Mouse (Mus musculus): ENCODE results near the gene Eefsec. TPM values are rescaled to one million over a fixed set of nuclear protein-coding genes. Genes with fewer than 3 reads are reported as not detected.

Gene Eefsec
- polyA plus RNA-seq, 1 experiment: 33.4 TPM

DNA sequence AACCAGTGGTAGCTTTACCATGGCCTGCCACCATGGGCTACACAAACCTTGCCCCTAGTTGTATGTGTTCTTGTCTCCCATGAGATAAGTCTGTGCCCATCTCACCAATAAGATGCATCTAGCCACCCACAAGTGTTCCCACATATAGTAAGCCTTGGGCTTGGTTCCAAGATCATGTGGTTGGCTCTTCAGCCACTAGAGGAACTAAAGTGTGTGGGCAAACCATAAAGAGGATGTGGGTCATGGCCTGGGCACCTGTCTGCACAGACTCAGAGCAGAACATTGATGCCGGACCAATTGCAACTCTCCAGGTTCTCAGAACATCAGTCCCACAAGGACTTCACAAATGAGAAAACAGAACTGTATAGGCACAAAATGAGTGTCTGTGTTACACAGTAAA is 67.5 kb downstream of the Eefsec start:
- TF ChIP-seq GATA1 (IDR thresholded peaks at IDR 0.05; ENCODE audit: low read length): no peak

DNA sequence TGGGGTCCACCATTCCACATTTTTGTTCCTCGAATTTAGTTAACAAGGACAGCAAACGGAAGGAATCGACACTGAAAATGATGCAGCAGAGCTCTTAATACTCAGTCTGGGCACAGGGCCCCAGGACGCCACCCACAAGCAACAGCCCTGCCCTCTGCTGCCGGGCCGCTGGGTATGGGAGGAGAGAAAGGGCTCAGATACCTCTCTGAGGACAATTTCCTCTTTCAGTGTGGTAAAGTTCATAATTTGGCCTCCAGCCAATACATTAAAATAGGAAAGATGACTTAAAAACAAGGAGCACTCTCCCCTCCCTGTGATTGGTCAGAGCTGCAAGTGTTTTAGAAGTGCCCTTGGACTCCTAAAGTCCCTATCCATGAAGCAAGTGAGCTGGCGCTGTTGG is 72.1 kb downstream of the Eefsec start:
- no peak for TF ChIP-seq GATA1 (IDR thresholded peaks at IDR 0.05; ENCODE audit: low read length)

DNA sequence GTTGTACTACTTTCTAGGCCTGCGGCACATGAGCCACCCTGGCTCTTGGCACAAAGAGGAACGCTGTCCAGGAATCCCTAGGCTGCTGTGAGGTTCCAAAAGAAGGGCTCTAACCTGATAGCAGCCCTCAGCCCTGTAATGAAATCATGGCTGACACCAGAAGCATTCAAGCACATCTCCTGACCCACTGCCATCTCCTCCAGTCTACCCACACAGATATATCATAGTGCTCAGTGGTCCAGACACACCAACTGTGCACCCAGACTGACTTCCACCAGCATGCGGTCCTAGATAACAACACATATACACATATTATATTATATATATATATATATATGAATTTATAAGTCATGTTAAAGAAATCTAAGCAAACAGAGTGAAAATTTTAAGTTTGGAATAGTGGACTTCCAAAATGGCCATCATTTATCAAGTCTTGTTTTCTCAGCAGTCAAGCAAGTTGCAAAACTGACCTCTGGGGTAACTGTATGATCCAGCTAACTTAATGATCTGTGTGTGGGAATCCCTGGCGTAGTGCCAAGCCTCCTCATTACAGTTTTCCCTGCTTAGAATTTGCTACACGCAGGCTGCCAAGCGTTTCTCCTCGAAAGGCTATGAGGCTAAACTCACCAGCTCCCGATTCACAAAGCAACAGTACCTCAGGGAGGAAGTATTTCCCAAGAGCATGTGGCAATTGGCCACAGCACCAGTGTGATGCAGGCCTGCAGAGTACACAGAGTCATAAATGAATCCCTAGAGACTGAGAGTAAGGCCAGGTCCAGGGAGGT is 76.3 kb downstream of the Eefsec start:
- no peak for TF ChIP-seq GATA1 (IDR thresholded peaks at IDR 0.05; ENCODE audit: low read length)

DNA sequence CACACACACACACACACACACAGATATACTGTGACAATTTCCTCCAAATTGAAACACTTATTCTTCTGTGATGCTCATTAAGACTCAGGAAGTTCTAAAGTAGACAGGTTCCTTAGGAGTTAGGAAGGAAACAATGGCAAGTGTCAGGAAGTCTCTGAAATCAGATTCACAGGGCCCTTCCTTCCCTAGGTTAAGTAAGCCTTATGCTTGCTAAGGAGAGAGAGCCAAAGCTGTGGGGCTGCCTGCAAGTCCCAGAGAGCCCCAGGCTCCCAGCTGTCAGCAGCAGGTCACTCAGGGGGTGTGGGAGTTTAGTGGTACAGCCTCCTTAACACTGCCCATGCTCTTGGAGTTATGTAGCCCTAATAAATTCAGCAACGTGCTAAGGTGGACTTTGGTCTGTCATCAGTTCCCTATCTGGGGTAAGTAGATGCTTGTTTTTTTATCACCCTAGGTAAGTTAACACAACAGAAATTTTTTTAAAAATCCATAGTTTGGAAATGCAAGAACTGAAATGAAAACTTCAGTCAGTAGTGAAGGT is 82.8 kb downstream of the Eefsec start:
- no peak for TF ChIP-seq GATA1 (IDR thresholded peaks at IDR 0.05; ENCODE audit: low read length)

DNA sequence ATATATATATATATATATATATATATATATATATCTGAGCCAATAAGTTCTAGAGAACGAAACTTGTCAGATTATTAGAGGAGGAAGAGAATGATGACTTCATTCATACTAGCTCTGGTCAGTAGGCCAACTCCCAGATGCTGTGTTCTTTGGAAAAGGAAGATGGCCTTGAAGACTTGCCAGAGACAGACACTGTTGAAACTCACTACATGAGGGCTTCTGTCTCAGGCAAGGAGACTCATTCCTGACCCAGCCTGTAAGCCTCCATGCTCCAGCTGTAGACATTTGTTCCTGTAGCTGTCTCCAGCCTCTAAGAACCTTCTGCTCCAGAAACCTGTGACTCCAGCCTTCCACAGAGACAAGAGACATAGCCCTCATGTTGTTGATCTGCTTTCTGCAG is 85.2 kb downstream of the Eefsec start:
- no peak for TF ChIP-seq GATA1 (IDR thresholded peaks at IDR 0.05; ENCODE audit: low read length)

DNA sequence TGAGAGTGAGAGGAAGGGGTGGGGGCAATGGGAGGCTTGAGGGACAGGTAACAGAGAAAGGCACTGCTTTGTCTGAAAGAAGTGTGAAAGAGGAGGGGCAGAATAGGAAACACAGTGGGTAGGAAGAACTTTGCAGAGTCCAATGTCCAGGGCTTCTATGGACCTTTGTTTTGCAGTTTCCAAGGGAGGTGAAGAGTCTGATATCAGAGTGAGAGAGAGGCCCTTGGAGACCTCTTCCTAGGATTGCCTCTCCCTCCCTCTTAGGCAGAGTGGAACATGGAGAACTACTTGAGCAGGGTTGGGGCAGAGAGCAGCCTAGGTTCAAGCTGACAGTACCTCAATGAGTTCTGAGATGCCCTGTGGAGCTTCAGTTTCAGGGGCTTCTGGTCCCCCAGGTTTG is 88.1 kb downstream of the Eefsec start:
- no peak for TF ChIP-seq GATA1 (IDR thresholded peaks at IDR 0.05; ENCODE audit: low read length)

DNA sequence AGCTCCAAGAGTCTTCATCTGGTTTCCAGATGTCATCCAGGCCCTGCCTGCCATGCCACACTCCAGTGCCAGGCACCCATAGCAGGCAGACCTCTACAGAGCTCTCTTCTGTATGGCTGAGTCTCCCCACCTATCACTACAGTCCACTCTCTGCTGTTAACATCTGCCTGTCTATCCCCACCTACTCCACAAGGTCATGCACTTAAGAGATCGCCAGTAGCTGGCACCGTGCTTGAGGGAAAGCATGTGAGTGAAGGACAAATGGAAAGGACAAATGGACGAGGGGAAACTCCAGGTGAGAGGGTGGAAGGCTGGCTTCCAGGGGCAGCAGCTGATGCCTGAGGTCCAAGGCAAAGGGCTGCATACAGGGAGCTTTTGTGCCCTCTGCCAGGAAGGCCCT is 90.5 kb downstream of the Eefsec start:
- TF ChIP-seq GATA1 (IDR thresholded peaks at IDR 0.05; ENCODE audit: low read length): no peak

DNA sequence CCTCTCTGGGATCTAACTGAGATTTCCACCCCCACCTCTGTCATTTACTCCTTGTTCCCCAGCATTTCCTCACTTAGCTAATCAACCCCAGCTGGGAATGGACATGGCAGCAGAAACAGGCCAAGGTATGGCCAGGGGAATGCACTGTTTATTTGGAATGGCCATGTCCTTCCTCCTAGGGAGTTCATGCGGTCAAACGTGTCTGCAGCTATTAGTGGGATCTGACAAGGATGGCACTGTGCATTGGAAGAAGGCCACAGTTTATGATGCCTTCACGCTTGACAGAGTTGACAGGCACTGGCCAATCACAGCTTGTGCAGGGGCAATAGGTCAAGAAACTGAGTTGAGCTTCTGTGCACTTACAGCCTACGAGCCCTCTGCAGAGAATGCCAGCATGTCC is 93.8 kb downstream of the Eefsec start:
- no peak for TF ChIP-seq GATA1 (IDR thresholded peaks at IDR 0.05; ENCODE audit: low read length)

DNA sequence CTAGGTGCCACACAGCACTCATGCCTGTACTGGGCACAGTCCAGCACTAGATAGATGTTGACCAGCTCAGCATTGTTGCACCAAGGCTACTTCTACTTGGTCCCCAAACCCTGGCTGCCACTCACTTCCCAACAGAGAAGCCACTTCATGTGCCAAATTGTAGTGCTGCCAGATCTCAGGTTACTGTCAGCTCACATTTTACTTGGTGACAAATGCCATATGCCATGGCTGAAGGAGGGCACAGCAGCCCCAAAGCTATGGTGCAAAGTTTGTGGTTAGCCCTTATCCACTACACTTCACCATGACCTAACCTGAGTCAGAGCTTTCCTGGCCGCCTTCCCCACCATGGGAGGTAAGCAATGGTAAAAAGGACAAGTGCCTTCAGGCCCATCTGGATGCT is 99.6 kb downstream of the Eefsec start:
- no peak for TF ChIP-seq GATA1 (IDR thresholded peaks at IDR 0.05; ENCODE audit: low read length)

DNA sequence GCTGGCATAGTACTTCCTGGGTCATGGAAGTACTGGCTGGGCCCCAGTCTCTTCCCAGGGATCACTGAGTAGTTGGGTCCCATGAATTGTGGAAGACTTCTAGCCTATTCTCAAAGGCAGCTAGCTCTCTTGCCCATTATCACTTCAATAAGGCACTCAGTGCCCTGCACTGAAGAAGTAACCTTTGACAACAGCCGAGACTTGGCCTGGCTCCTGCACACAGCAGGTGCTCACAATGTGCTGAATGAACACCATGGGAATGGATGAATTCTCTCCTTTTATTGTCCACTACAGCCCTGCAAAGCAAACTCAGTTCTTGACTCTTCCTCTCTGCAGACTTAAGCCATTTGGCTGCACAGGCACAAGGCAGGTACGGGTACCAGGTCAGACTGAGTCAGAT is 101.0 kb downstream of the Eefsec start:
- TF ChIP-seq GATA1 (IDR thresholded peaks at IDR 0.05; ENCODE audit: low read length): no peak

DNA sequence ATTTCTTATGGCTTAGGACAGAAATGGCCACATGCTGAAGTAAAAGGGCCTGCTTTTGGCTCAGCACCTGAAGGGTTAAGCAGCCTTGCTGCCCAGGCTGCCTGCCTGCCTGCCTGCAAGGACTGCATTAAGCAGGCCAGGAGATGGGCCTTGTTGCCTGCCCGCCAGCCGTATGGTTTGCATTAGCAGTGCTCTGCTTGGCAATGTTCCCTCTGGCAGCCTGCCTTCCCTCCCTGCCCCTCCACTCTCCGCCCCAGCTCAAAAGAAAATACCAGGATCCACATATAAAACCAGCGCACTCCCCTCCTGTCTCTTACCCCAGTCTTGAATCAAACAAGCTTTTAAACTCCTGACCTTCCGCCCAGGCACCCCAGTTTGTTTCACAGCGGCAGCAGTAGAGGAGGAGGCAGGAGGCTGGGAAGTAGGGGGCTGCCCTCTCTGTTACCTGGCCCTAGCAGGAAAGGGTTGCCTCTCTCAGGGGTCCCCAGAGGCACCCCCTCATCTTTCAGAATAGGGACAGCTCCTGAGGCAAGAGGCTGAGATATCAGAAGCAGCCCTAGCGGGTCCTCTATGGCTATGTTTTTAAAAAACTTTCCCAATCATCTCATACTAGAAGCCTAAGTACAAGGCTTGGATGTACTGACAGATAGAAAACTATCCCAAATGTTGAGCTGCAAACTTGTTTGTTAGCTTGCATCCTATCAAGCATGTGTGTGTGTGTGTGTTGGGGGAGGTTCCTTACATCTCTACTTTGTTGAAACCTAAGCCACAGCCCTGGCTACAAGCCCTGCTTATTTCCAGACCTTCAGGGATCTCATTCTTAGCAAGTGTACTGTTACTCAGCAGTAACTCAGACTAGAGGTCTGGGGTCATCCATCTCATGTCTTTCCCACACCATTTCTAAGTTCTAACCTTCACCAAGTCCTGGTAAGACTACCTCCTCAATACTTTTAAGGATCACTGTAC is 102.6 kb downstream of the Eefsec start:
- no peak for TF ChIP-seq GATA1 (IDR thresholded peaks at IDR 0.05; ENCODE audit: low read length)

DNA sequence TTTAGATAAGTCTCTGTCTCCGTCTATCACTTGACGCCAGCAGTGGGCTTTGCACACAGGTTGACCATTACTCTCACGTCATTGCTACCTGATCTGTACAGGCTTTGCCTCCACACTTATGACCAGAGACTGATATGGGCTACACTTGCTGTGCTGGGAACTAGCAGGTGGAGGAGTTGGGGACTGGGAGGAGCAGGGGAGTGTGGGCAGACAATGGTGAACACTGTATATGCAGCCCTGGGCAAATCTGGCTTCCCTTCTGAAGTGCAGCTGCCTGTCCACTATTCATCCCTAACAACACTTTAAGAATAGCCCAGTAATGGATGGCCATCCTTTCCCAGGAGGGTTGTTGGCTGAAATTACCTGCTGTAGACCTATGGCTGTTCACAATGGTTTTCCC is 103.4 kb downstream of the Eefsec start:
- TF ChIP-seq GATA1 (IDR thresholded peaks at IDR 0.05; ENCODE audit: low read length): no peak

DNA sequence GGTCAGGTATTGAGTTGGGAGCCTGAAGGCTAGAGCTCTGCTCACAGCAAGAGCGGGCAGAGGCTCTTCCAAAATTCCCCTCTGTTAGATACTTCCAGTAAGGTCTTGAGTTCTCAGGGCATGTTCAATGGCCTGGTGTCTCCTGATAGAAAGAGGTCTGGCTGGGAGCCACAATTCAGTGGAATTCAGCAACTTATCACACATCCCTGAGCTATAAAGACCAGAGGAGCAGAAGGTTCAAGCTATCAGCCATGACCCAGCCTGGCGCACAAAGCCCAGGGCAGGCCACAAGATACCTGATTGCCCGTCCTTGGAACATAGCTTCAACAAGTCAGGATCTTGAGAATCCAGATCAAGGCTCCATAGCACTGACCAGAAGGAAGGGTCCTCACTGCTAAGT is 105.2 kb downstream of the Eefsec start:
- no peak for TF ChIP-seq GATA1 (IDR thresholded peaks at IDR 0.05; ENCODE audit: low read length)

DNA sequence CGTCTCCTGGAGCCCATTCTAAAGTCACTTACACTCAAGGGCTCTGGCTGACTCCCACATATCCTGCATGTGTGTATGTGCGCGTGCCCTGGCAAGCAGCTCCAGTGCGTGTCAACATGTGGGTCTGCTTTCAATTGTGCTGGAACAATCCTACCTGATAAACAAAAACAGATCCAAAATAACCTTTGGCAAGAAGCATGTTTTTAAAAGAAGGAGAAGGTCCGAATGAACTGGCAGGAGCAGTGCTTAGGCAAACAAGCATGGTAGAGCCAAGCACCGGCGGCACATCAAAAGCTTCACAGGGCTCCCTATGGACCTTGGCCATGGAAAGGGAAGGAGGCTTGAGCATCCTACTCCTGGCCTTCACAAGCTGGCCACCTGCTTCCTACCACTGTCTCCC is 105.6 kb downstream of the Eefsec start:
- TF ChIP-seq GATA1 (IDR thresholded peaks at IDR 0.05; ENCODE audit: low read length): no peak

DNA sequence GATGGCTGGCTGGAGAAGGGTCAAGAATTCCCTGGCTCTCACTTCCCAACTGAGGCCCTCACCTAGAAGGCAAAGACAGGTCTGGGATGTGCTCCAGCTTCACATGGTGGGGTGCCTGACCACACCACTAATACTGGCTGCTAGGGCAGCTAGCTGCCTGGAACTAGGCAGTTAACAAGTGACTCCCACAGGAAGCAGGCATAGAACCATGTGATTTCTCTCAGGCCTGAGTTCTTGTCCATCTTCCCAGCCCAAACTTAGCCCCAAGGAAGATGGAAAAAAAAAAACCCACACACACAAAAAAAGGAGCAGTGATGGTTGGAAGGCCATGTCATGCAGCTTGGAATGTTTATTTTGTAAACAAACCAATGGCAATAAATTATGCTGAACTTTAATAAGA is 117.0 kb downstream of the Eefsec start:
- no peak for TF ChIP-seq GATA1 (IDR thresholded peaks at IDR 0.05; ENCODE audit: low read length)

DNA sequence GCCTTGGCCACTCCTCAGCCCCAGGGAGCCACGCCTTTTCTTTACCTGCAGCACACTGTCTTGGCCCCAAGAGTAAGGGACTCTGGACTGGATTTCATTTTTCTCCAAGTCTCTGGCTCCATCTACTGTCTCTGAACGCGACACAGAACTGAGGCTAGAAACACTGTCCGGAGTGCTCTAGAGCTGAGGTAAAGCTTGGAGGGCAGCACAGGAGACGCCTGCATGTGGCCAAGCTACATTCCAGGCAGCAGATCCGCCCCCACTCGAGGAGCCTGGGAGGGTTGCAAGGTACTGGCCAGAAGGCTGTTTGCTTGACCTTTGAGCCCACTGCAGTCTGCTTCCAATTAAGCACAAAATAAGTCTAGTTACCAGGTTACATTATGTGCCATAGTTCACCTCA is 124.5 kb downstream of the Eefsec start:
- no peak for TF ChIP-seq GATA1 (IDR thresholded peaks at IDR 0.05; ENCODE audit: low read length)

Measured in G1E-ER4 (cell line).